Mouse (Mus musculus): ENCODE measurements around the gene Gm42674.
A peak's percentile ranks its signal among the peaks of the same experiment; 100 is the strongest.

Gene Gm42674

DNA sequence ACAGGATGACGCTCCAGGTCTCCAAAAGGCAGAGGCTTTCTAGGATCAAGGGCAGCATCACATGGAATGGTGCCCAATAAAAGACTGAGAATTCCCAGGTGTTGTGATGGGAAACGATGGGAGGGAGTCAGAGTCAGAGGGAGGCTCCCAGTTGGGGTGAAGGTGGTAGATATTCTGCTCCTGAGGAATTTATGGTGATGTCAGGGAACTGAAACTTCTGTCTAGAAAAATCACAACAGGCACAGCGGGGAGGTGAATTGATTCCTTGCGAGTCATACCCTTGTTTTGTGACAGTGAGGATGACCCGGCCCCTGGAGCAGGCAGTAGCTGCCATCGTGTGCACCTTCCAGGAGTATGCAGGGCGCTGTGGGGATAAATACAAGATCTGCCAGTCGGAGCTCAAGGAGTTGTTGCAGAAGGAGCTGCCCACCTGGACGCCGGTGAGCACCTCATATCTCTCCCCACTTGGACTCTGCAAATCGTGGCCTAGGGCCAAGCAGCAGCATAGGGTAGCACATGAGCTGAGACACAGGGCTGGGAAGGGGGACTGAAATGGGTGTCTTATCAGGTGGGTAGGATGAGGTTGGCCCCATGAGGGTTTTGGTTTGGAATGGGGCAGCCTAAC lies at the start of gene Gm42674:
TSS of gene Gm42674 (plus strand) at position 419 of the 625 bp plus-strand sequence.
- no peak for DNase-seq (ENCODE audit: low spot score)

- DNase-seq (ENCODE audit: low spot score) = no peak
Observed at GRCm38 (mm10) chr3:90552231-90552630, 49.5 kb upstream of the Gm42674 start.

- no peak for DNase-seq (ENCODE audit: low spot score)
Observed at GRCm38 (mm10) chr3:90555954-90556353, 45.8 kb upstream of the Gm42674 start.

GRCm38 (mm10) chr3:90560008-90560628 lies 41.6 kb upstream of the Gm42674 start, which contains the start of gene S100a3:
Gene S100a3, plus strand, starts transcription at chr3:90560578.
- DNase-seq (ENCODE audit: low spot score) = no peak

DNA sequence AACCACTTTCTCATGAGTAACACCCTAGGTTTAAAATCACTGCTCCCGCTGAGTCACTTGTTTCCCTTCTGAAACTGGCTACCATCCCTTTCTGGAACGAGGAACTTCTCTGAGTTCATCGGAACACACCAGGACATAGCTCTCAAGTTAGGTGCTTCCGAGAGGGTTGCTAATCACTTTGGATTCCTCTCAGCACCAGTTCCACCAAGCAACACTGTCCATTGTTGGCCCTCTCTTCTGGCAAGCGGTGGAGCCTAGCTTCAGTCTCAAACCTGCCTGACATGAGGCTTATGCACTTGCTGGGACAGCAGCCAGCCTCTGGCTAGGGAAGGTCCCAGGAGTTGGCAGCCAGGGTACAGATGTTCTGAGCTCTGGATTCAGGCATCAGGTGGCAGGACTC lies 27.0 kb upstream of the Gm42674 start:
- DNase-seq (ENCODE audit: low spot score) = no peak

- no peak for DNase-seq (ENCODE audit: low spot score)
Observed at GRCm38 (mm10) chr3:90575320-90575719, 26.4 kb upstream of the Gm42674 start.

- DNase-seq (ENCODE audit: low spot score) = no peak
Observed at GRCm38 (mm10) chr3:90576351-90577001, 25.2 kb upstream of the Gm42674 start.

- no peak for DNase-seq (ENCODE audit: low spot score)
Observed at GRCm38 (mm10) chr3:90579433-90579832, 22.3 kb upstream of the Gm42674 start.

GRCm38 (mm10) chr3:90581141-90581540 lies 20.6 kb upstream of the Gm42674 start:
- DNase-seq (ENCODE audit: low spot score) = no peak

GRCm38 (mm10) chr3:90582156-90582555 lies 19.5 kb upstream of the Gm42674 start:
- no peak for DNase-seq (ENCODE audit: low spot score)

GRCm38 (mm10) chr3:90582556-90582955 lies 19.1 kb upstream of the Gm42674 start:
- no peak for DNase-seq (ENCODE audit: low spot score)

DNA sequence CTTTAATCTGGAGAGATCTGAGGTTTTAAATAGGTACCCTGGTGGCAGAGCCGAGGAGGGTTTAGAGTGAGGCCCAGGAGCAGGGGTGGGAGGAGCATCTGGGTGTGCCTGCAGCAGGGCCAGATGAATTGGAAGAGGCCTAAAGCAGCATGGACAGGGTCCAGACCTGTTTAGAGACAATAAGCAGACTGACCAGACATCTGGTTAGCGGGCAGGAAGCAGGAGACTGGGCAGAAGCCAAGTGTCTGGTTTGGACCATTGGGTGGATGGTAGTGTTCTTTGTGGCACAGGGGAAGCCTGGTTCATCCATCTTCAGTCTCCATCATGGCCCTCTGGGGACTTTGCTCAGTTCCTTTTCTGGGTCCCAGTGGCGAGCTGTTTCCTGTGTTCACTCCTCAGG lies 17.8 kb upstream of the Gm42674 start:
- no peak for DNase-seq (ENCODE audit: low spot score)

DNA sequence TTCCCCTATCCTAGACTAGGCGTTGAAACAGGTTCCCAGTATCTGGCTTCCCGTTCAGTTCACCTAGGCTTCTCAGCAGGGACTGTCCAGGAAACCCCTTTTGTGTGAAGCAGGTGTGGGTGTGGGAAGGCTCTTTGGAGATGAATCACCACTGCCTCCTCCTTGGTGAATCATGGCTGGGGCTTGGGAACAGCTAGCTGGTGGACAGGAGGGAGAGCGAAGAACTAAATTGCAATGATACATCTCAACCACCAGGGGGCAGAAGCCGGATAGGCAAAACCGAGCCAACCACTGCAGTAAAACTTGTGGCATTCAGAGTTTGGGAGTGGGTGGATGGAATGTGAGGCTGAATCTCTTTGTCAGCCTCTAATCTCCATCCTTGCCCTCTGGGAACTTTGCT lies 16.1 kb upstream of the Gm42674 start:
- peak; percentile 86 for DNase-seq (ENCODE audit: low spot score)

GRCm38 (mm10) chr3:90586016-90586643 lies 15.6 kb upstream of the Gm42674 start:
- DNase-seq (ENCODE audit: low spot score) = no peak

GRCm38 (mm10) chr3:90586906-90587305 lies 14.8 kb upstream of the Gm42674 start:
- DNase-seq (ENCODE audit: low spot score) = no peak

- no peak for DNase-seq (ENCODE audit: low spot score)
Observed at GRCm38 (mm10) chr3:90587361-90588101, 14.2 kb upstream of the Gm42674 start.

GRCm38 (mm10) chr3:90589390-90589789 lies 12.3 kb upstream of the Gm42674 start:
- no peak for DNase-seq (ENCODE audit: low spot score)

DNA sequence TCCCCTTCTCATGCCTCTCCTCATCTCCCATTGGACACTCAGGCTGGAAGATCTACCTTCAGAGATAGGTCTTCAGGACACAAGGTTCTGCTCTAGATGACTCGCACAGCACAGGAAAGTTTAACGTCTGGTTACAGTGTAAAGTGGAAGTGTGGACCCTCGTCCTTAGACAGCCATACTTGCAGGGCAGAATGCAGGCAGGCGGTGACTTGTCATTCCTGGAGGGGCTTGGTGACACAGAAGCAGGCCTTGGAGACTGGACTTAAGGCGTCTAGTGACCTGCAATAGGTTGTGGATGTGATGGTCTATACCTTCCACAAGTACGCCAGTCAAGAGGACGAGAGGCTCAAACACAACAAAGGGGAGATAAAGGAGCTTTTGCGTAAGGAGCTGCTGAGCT lies 11.8 kb upstream of the Gm42674 start, which contains the start of gene S100a2:
TSS of gene S100a2 (plus strand) at position 301 of the 400 bp plus-strand sequence.
- DNase-seq (ENCODE audit: low spot score) = no peak

DNA sequence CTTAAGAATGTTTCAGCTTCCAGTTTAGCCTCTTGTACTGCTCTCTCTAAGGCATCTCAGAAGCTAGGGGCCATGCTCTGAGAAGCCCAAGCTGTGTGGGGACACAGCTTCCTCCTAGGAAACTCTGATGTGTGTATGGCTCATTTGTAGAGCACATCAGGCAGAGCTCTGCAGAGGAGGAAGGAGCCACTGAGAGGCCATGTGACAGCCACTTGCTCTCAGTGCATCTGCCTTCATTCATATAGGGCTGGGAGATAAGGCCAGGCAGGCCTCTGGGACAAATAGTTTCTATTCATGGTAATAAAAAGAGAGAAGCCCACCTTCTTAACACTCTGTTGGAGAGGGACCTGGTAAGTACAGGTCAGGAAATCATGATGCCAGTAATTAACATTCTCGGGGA lies 7.2 kb upstream of the Gm42674 start:
- no peak for DNase-seq (ENCODE audit: low spot score)

GRCm38 (mm10) chr3:90595556-90595955 lies 6.1 kb upstream of the Gm42674 start:
- no peak for DNase-seq (ENCODE audit: low spot score)

DNA sequence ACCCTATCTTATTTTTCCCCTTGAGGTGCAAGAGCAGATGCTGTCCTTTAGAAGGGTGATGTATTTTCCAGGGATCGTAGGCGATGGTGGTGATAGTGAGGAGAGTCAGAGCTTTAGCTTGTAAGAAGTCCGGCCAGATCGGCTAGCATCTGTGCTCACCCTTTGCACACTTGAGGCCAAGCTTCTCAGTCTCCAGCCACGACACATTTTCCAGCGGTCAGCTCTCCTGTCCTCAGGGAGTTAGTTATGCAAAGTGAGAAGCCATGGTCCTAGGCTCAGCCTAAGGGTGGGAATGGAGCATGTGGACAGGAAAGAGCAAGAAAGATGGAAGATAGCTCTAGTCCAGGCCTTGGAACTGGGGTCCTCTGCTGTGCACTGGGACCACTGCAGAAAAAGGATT lies 4.9 kb upstream of the Gm42674 start:
- no peak for DNase-seq (ENCODE audit: low spot score)

DNA sequence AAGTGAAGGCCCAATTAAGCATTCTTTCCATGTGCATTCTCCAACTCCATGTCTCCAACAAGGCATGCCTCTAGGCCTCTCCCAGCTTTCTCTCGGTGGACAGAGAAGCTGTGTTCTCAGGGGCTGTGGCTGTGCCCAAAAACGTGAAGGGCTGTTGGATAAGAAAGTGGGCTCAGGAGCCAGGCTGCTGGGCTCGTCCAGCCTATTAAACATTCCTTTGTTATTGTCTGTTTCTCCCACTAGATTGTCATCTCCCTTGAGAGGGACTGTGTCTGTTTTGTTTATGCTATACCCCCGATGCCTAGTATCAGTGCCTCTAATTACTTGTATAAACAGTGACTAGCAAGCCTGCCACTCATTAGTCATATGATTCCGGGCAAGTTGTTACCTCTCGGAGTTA lies 4.0 kb upstream of the Gm42674 start:
- DNase-seq (ENCODE audit: low spot score) = no peak

Measured in embryo, embryonic 10 days (tissue).